Mouse (Mus musculus): ENCODE measurements around the gene Prn.

Prn gene

GRCm38 (mm10) chr2:131909683-131910572, at the start of gene Prn, which contains the start of gene Prnp:
Gene Prn (plus strand): TSS chr2:131909957.
Gene Prnp (plus strand): TSS chr2:131909928.
- in situ Hi-C loops (cut with MboI, MseI), result no loop called here

- in situ Hi-C loops (cut with MboI, MseI), result no loop called here
Observed at GRCm38 (mm10) chr2:131862617-131863275, 47.0 kb upstream of the Prn start.

DNA sequence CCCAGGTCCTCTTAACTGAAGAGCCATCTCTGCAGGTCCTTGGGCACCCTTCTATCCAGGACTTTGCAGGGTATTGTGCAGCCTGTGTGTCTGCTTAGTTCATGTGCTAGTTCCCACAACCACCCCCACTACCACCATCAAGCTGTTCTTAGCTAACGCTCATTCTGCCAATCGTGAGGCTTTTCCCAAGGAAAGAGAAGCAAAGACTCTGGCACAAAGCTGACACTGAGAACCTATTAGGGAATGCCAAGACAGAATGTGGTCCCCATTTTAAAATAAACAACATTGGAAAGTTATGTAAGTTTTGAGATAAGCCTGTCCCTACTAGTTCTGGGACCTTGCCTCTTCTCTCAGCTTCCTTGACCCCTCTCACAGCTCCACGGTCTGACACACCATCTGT, 46.3 kb upstream of the Prn start:
- in situ Hi-C loops (cut with MboI, MseI), result no loop called here

DNA sequence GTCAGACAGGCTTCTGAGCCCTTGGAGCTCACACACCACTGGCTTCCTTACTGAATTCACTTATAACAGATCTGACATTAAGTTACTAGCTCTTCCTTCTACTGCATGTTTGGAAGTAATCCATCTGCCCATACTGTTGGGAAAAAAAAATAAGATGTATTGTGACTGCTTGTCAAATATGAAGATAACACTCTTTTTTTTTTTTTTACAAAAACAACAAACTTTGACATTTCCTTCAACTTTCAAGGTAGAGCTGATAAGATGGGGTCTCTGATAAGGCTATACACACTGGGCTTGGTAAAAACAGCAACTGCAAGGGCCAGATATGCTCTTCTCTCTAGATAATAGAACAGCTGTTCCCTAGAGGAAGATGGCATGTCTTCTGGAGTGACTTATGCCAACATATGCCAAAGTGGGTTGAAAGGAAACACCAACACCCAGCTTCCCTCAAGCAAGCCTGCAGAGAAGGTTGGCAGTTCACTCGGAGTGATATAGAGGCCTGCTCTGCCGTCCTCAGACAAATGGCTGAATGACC, 45.4 kb upstream of the Prn start:
- in situ Hi-C loops (cut with MboI, MseI), result no loop called here

GRCm38 (mm10) chr2:131866676-131867075, 43.1 kb upstream of the Prn start:
- in situ Hi-C loops (cut with MboI, MseI), result no loop called here

GRCm38 (mm10) chr2:131868983-131869382, 40.8 kb upstream of the Prn start:
- in situ Hi-C loops (cut with MboI, MseI), result no loop called here

- in situ Hi-C loops (cut with MboI, MseI), result no loop called here
Observed at GRCm38 (mm10) chr2:131873376-131873775, 36.4 kb upstream of the Prn start.

DNA sequence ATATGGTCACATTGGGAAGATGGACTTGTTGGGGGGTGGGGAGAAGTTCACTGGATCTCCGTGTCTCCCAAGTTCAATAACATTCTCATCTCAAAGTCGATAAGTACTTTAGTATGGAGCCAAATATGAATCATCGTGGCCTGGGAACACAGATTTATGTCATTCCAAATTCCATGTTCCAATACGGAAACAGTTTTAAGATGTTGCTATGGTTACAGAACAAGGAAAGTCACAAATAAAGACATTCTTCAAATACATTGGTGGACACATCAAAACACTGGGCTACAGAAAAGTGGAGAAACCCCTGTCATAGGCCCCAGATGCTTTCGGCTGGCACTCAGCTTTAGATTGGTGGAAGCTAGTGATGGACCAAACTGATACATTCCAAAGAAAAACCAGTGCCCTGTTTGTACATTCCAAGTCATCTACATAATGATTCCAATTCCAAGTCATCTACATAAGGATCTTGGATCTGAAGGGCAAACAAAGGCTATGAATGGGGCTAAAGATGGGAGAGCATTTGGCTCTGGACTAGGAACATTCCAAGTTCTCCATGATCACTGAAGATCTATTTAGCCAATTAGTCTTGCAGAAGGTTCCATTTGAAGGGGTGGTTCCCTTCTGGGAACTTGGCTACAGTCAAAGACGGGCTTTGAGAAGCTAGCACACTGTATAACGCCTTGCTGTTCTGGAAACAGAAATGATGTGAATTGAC, 33.0 kb upstream of the Prn start:
- in situ Hi-C loops (cut with MboI, MseI), result no loop called here

DNA sequence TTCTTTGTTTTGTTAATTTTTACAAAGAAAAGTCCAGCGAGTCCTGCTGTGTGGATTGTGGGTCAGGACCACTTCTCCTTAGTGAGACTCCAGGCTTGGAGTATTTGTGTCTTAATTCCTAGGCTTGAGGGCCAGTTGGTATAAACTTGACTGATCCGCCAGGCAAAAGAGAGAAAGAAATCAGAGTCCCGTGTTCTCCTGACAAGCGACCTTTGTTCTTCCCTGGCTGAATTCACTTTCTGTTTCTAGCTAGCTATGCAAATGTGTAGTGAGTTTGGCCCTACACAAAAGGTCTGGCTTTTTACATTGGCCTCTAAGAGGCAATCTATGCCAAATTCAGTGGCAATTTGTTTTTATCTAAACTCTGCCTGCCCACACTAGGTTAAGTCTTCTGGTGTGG, 28.0 kb upstream of the Prn start:
- in situ Hi-C loops (cut with MboI, MseI), result no loop called here

GRCm38 (mm10) chr2:131883136-131883535, 26.6 kb upstream of the Prn start:
- in situ Hi-C loops (cut with MboI, MseI), result no loop called here

- in situ Hi-C loops (cut with MboI, MseI), result no loop called here
Observed at GRCm38 (mm10) chr2:131886503-131887160, 23.1 kb upstream of the Prn start.

- in situ Hi-C loops (cut with MboI, MseI), result no loop called here
Observed at GRCm38 (mm10) chr2:131888233-131888632, 21.5 kb upstream of the Prn start.

DNA sequence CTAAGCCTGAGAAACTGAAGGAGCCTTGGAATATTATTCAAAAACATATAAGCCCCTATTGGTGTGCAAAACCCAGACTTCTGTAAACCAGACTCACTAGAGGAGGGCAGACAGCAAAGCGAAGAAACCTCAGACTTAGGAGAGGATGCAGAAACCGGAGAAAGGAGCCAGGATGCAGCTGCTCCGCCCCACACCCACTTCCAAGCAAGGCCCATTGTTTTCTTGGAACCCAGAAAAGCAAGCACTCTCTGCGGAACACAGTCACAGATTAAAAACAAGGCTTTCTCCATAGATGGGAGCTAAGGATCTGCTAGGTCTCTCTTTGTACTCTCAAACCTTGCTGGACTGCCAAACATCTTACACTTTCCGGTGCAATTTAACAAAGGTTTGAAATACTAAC, 17.2 kb upstream of the Prn start:
- in situ Hi-C loops (cut with MboI, MseI), result no loop called here

GRCm38 (mm10) chr2:131895106-131895505, 14.7 kb upstream of the Prn start:
- in situ Hi-C loops (cut with MboI, MseI), result no loop called here

DNA sequence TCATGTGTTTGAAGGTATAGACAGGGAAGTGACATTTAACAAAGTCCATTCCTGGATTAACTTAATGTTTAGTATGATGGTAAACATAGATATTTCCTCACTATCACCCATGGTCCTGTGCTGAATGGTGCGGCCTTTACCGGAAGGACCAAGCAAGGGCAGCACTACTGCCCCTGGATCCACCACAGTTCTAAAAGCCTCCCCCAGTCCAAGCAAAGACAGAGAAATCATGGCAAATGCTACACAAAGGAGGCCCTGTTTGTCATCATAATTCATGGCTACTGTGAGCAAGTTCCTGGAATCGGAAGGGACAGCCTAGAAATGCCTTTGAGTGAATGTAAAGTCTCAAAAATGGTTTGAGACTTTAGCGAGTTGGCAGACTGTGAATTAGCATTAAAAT, 13.7 kb upstream of the Prn start:
- in situ Hi-C loops (cut with MboI, MseI), result no loop called here

DNA sequence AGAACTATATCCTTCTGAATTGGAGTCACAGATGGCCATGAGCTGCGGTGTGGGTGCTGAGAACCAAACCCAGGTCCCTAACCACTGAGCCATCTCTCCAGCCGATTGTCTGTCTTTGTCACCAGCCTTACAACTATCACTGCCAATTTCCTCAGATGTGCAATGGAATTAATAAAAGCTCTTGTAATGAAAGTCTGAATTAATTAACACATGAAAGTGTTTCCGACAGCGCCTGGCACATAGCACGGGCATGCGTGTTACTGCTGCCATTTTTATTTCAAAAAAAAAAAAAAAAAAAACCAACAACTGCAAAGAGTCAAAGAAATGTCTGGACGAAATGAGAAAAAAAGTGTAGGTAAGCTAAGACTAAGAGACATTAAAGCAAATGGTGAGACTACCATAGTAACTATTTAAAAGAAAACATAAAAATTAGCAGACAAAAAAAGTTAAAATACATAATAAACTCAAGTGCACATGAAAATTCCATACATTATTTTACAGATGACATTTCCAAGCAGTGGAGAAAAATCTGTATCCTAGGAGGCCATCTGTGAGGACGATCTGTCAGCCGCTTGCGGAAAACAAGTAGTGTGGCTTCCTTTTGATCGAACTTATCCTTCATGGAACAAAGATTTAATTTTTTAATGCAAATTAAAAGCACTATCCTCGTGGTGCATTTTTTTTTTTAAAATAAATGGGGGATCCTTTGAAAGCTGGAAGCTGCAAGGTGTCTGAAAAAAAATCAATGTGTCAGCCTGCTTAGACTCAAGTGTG, 12.2 kb upstream of the Prn start:
- in situ Hi-C loops (cut with MboI, MseI), result no loop called here

GRCm38 (mm10) chr2:131902423-131902822, 7.3 kb upstream of the Prn start:
- in situ Hi-C loops (cut with MboI, MseI), result loop anchor here (5.0 kb wide), 2 partner anchors 50 to 55 kb away; partner anchors contain the start of gene Prnd

DNA sequence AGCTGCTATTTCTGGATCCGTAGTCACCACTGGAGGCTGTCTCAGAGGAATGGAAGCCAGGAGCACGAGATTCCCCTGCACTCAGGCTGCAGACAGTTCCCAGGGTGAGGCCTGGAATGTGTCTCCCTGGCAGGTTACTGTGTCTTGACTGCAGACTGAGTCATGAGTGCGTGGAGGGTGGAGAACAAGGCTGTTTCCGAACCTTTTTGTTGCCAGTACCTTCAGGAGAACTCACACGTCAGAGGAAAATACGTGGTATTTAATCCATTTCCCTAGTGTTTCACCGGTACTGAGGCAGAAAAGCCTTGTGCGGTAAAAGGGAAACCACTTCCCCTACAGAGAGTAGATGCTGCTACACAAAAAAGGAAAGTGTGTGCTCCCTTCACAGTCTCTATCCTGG, 6.9 kb upstream of the Prn start:
- in situ Hi-C loops (cut with MboI, MseI), result loop anchor here (5.0 kb wide), 2 partner anchors 49 to 56 kb away; partner anchors contain the start of gene Prnd

DNA sequence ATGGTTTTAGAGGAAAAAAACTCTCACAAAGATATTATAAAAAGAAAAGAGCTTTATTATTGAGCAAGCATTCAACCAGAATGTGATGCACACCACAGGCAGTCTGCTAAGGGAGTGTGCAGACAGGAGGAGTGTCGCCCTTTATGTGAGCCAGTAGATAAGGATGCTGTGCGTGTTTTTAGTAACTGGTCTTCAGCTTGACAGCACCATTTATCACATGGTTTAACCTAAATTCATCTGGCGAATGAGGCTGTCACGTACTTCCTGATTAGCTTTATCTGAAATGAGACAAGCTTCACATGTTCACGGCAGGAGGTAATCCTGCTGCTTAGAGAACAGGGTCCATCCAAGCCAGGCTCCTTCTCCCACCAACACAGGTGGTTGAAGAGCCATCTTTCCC, 4.7 kb upstream of the Prn start:
- in situ Hi-C loops (cut with MboI, MseI), result no loop called here

DNA sequence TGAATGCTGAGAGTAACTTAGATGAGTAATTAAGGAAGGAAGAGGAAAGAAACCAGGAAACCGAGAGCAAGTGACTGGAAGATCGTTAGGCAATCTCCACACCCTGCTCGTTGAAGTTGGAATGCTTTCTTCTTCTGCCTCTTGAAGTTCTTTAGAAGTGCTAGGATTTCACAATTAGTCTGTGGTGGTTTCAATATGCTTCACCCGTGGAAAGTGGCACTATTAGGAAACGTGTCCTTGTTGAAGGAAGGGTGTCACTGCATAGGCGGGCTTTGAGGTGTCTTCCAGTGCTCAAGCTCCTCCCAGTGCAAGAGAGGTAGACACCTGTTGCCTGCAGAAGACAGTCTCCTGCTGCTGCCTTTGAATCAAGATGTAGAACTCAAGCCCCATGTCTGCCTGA, 4.0 kb upstream of the Prn start:
- in situ Hi-C loops (cut with MboI, MseI), result no loop called here

DNA sequence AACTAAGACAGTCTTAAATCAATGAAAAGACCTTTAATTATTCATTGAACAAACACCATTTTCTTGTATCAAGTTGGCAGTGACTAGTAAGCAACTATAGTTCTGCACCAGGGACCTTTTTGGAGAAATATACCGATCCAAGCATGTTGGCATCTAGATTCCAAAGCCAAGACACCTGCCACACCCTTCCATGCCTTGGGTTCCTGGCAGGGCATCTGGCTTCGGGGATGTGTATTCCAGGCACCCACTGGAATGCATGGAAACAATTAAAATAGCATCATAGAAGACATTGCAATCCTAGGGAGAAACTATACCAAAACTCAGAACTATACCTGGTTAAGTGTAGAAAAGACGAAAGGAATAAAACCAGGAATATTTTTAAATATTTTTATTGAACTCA, 3.5 kb upstream of the Prn start:
- in situ Hi-C loops (cut with MboI, MseI), result no loop called here
